Mouse (Mus musculus): Measurements from ENCODE around the gene Paxx.

The Paxx gene

GRCm38 (mm10) chr2:25482969-25483368 lies 22.1 kb upstream of the Paxx start:
- peak in 1 of 2 experiments; percentile 33 for DNase-seq (ENCODE audit: low spot score in 2 of 2)

- DNase-seq (ENCODE audit: low spot score in 2 of 2): no peak
Measured at GRCm38 (mm10) chr2:25480541-25480940, 19.6 kb upstream of the Paxx start.

GRCm38 (mm10) chr2:25479551-25480311 lies 18.8 kb upstream of the Paxx start:
- DNase-seq (ENCODE audit: low spot score in 2 of 2): no peak

GRCm38 (mm10) chr2:25477967-25478675 lies 17.2 kb upstream of the Paxx start:
- peak; percentile 56 to 66 for DNase-seq (ENCODE audit: low spot score in 2 of 2)

GRCm38 (mm10) chr2:25477541-25477940 lies 16.6 kb upstream of the Paxx start:
- DNase-seq (ENCODE audit: low spot score in 2 of 2): no peak

- DNase-seq (ENCODE audit: low spot score in 2 of 2): no peak
Measured at GRCm38 (mm10) chr2:25472550-25472949, 11.7 kb upstream of the Paxx start.

GRCm38 (mm10) chr2:25469969-25470368 lies 9.1 kb upstream of the Paxx start, which contains the start of gene Ptgds:
Gene Ptgds (minus strand): TSS chr2:25470046.
- no peak for DNase-seq (ENCODE audit: low spot score in 2 of 2)

- DNase-seq (ENCODE audit: low spot score in 2 of 2): peak; percentile 33 to 44
Measured at GRCm38 (mm10) chr2:25468962-25469915, 8.3 kb upstream of the Paxx start.

- DNase-seq (ENCODE audit: low spot score in 2 of 2): no peak
Measured at GRCm38 (mm10) chr2:25467606-25468303, 6.9 kb upstream of the Paxx start.

- DNase-seq (ENCODE audit: low spot score in 2 of 2): no peak
Measured at GRCm38 (mm10) chr2:25465816-25466635, 5.1 kb upstream of the Paxx start.

GRCm38 (mm10) chr2:25465256-25465655 lies 4.4 kb upstream of the Paxx start:
- DNase-seq (ENCODE audit: low spot score in 2 of 2): no peak

GRCm38 (mm10) chr2:25463630-25464029 lies 2.7 kb upstream of the Paxx start:
- DNase-seq (ENCODE audit: low spot score in 2 of 2): no peak

GRCm38 (mm10) chr2:25461407-25461806 lies 513 bp upstream of the Paxx start:
- DNase-seq (ENCODE audit: low spot score in 2 of 2): no peak

GRCm38 (mm10) chr2:25460135-25460534 lies 759 bp downstream of the Paxx start:
- DNase-seq (ENCODE audit: low spot score in 2 of 2): no peak

- DNase-seq (ENCODE audit: low spot score in 2 of 2): no peak
Measured at GRCm38 (mm10) chr2:25458911-25459310, 2.0 kb downstream of the Paxx start.

GRCm38 (mm10) chr2:25457022-25457896 lies 3.6 kb downstream of the Paxx start:
- no peak for DNase-seq (ENCODE audit: low spot score in 2 of 2)

- DNase-seq (ENCODE audit: low spot score in 2 of 2): no peak
Measured at GRCm38 (mm10) chr2:25456205-25456953, 4.5 kb downstream of the Paxx start, which contains the start of gene Clic3. Gene Clic3 (plus strand): TSS chr2:25456838.

GRCm38 (mm10) chr2:25452951-25453350 lies 7.9 kb downstream of the Paxx start:
- DNase-seq (ENCODE audit: low spot score in 2 of 2): no peak

Measured in frontal cortex, postnatal 36 days (tissue).